8 mouse cellular contexts compared by ENCODE assay signal in genomic region chr6:127330015-127330705, GRCm38 (mm10).
DNase-seq lines count a peak whose midpoint lies in the region; ATAC-seq lines count a peak whose summit lies in the region.

No protein-coding gene starts in this region.

- H3K9ac ChIP-seq in intestine, embryonic 15.5 days: peak overlapping the region; percentile 62

- intact Hi-C loops in gastrocnemius, postnatal 36 days (cut with DNase I): no loop called here
- intact Hi-C loops in left cerebral cortex, postnatal 36 days (cut with DNase I): no loop called here

- peak overlapping the region; percentile 87 for H3K27ac ChIP-seq in intestine, embryonic 15.5 days
- H3K27ac ChIP-seq in midbrain, embryonic 10.5 days (replicated peaks): peak overlapping the region; percentile 93

- no peaks in the 10 kb centered on the region for H3K36me3 ChIP-seq in intestine, embryonic 15.5 days
- no peaks in the 10 kb centered on the region for H3K36me3 ChIP-seq in midbrain, embryonic 10.5 days

- no peaks in the 10 kb centered on the region for H3K9me3 ChIP-seq in intestine, embryonic 15.5 days
- no peaks in the 10 kb centered on the region for H3K9me3 ChIP-seq in midbrain, embryonic 10.5 days (replicated peaks)

- peak; percentile 88 for ATAC-seq in intestine, embryonic 15.5 days

- WGBS in intestine, embryonic 15.5 days: under 1% methylated on average over 46 of the region's 46 CpGs
- under 1% methylated on average over 46 of the region's 46 CpGs for WGBS in midbrain, embryonic 10.5 days

- DNase-seq in adrenal gland, adult 2 months: peak; percentile 95
- peak; percentile 97 for DNase-seq in embryo, embryonic 11 days
- peak; percentile 66 to 70 for DNase-seq in gastrocnemius, postnatal 36 days
- peak; percentile 75 to 80 for DNase-seq in left cerebral cortex, postnatal 36 days (ENCODE audit: low spot score in 2 of 2)
- peak; percentile 94 for DNase-seq in midbrain, embryonic 10.5 days (ENCODE audit: low spot score)
- DNase-seq in right cerebral cortex, postnatal 4 days: peak; percentile 72
- DNase-seq in yolk sac, embryonic 10.5 days (ENCODE audit: low spot score): peak; percentile 92

- H3K27me3 ChIP-seq in intestine, embryonic 15.5 days (replicated peaks): no peaks in the 10 kb centered on the region
- peaks cover 27% of the 10 kb centered on the region for H3K27me3 ChIP-seq in midbrain, embryonic 10.5 days (ENCODE audit: low read depth, poor library complexity, severe bottlenecking)

- peaks cover 22% of the 10 kb centered on the region for H3K4me1 ChIP-seq in intestine, embryonic 15.5 days (replicated peaks)
- peaks cover 82% of the 10 kb centered on the region for H3K4me1 ChIP-seq in midbrain, embryonic 10.5 days

- H3K4me2 ChIP-seq in intestine, embryonic 15.5 days (replicated peaks): peak overlapping the region; percentile 86

- H3K4me3 ChIP-seq in intestine, embryonic 15.5 days (replicated peaks): peak overlapping the region; percentile 43
- H3K4me3 ChIP-seq in midbrain, embryonic 10.5 days: peak overlapping the region; percentile 55

Comparison
In these comparisons a context has a peak if more than half of its experiments do, and no peak if none do; other contexts are left out.
1. Peak in every context shown above with its lines: DNase-seq, ATAC-seq, H3K4me3 ChIP-seq and H3K27ac ChIP-seq.